Mouse (Mus musculus) small intestine, adult 2 months (tissue): ENCODE measurements around the gene Pdik1l.

Source experiments
- CTCF ChIP-seq: fragments of 200-500 bp; IDR thresholded peaks from 2 replicates; pipeline ENCODE4 v1.5.1; 2012; ENCODE audit warnings: low read depth, mild to moderate bottlenecking, control low read depth, inconsistent platforms, low read length, moderate library complexity, mixed read lengths; ENCODE audit not compliant: insufficient replicate concordance, insufficient read length; ENCODE audit errors: extremely low read depth
- POLR2A ChIP-seq: fragments of 200-500 bp; IDR thresholded peaks from 2 replicates; pipeline ENCODE4 v1.6.1; 2012; ENCODE audit warnings: low read depth, mild to moderate bottlenecking, control low read depth, inconsistent platforms, low read length, moderate library complexity

DNA sequence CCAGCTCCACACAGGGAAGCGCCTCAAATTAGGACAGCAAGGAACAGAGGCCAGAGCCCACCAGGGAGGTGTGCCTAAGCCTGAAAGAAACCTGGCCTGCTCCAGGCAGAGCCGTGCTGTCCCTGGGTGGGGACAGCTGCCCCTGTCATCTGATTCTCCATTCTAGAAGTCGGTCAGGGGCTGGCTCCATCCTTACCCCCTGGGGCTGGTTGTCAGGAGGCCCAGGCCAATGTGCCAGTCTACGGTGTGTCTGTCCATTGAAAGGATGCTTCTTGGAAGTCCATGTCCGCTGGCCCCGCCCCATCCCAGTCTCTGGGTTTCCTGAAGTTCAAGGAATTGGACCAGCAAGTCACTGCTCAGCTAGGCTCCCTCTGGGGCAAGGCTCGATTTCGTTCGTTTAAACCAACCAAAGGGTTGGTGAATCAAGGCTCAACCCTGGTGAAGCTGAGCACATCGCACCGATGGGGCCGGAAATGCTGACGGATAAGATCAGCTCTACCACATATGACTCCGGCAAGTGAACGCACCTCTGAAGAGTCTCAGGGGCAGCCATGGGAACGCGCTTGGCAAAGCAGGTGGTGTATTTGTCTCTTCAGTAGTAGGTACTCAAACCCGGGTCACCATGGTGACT, 5.5 kb upstream of the Pdik1l start:
- no peak for TF ChIP-seq POLR2A
- no peak for TF ChIP-seq CTCF
